Mouse (Mus musculus) CH12.LX (cell line): ENCODE results near the gene Orc4.

Experiments used
- CHD1 ChIP-seq: IDR thresholded peaks from 2 replicates; pipeline ENCODE4 v1.6.1; 2012; ENCODE audit warnings: low read depth, low read length, improper control_type of control experiment, inconsistent platforms
- CTCF ChIP-seq, 2 experiments: IDR thresholded peaks in 1 of 2; conservative IDR thresholded peaks in 1 of 2; 2 replicates each; pipeline ENCODE4 v1.5.1; 2011 to 2012; ENCODE audit warnings: low read depth in 2 of 2, low read length in 2 of 2, improper control_type of control experiment in 1 of 2, inconsistent platforms in 1 of 2, mild to moderate bottlenecking in 1 of 2, moderate library complexity in 1 of 2
- ETS1 ChIP-seq: conservative IDR thresholded peaks from 2 replicates; pipeline ENCODE4 v1.6.1; 2012; ENCODE audit warnings: low read depth, mild to moderate bottlenecking, inconsistent platforms, low read length, improper control_type of control experiment, moderate library complexity
- KAT2A ChIP-seq: IDR thresholded peaks from 2 replicates; pipeline ENCODE4 v1.6.1; 2012; ENCODE audit warnings: low read length, improper control_type of control experiment, inconsistent platforms; ENCODE audit not compliant: insufficient replicate concordance
- MAX ChIP-seq: IDR thresholded peaks from 2 replicates; pipeline ENCODE4 v1.6.1; 2011; ENCODE audit warnings: low read length, improper control_type of control experiment
- MYC ChIP-seq: IDR thresholded peaks from 2 replicates; pipeline ENCODE4 v1.6.1; 2011; ENCODE audit warnings: low read depth, mild to moderate bottlenecking, improper control_type of control experiment, low read length
- POLR2A ChIP-seq: IDR thresholded peaks from 2 replicates; pipeline ENCODE4 v1.6.1; 2011; ENCODE audit warnings: low read depth, mild to moderate bottlenecking, improper control_type of control experiment, low read length
- RCOR1 ChIP-seq: conservative IDR thresholded peaks from 2 replicates; pipeline ENCODE4 v1.6.1; 2012; ENCODE audit warnings: low read depth, mild to moderate bottlenecking, inconsistent platforms, low read length, improper control_type of control experiment
- SIN3A ChIP-seq: IDR thresholded peaks from 2 replicates; pipeline ENCODE4 v1.6.1; 2012; ENCODE audit warnings: low read length, improper control_type of control experiment, inconsistent platforms
- ZMIZ1 ChIP-seq: IDR thresholded peaks from 2 replicates; pipeline ENCODE4 v1.6.1; 2012; ENCODE audit warnings: low read depth, mild to moderate bottlenecking, inconsistent platforms, low read length, improper control_type of control experiment

GRCm38 (mm10) chr2:48948841-48949584, 1.1 kb downstream of the Orc4 start, which contains the start of gene Mbd5:
- TF ChIP-seq CTCF (conservative IDR thresholded peaks at IDR 0.05 in 1 of 2, IDR thresholded peaks at IDR 0.05 in 1 of 2; ENCODE audit: low read depth in 2 of 2, low read length in 2 of 2): no peak
- TF ChIP-seq KAT2A: peak; percentile 90; the same call in 1 of the 2 replicates
- no peak for TF ChIP-seq CHD1
- peak; percentile 81 for TF ChIP-seq ZMIZ1
- TF ChIP-seq POLR2A: peak; percentile 97
- 0 out of 2 replicates have a peak, but pooled peaks have one; percentile 30 for TF ChIP-seq ETS1
- peak; percentile 92 for TF ChIP-seq MAX
- TF ChIP-seq MYC: peak; percentile 35; the same call in 1 of the 2 replicates
- TF ChIP-seq RCOR1: 0 out of 2 replicates have a peak, but pooled peaks have one; percentile 26
- TF ChIP-seq SIN3A: peak; percentile 70
